Mouse (Mus musculus) neural tube, embryonic 12.5 days (tissue): ENCODE results near the gene Sdad1. TPM values are rescaled to one million over a fixed set of nuclear protein-coding genes. Genes with fewer than 3 reads are reported as not detected.

Experiments
- polyA plus RNA-seq: library from polyadenylated mRNA; unstranded; fragments of >200 nt; fragmentation: Nextera tagmentation; extraction: Ambion mirVana; gene quantifications from 2 replicates; pipeline ENCODE4 v1.2.1, GENCODE M21; 2016

Sdad1 gene
- polyA plus RNA-seq, 1 experiment from 2014 or later = 33.6 TPM

Other genes starting within 250 kb of the Sdad1 start
- 327 and 357 TPM in 2 replicates for gene G3bp2, start 226.8 kb downstream of the Sdad1 start, polyA plus RNA-seq
- gene Uso1, start 172.5 kb downstream of the Sdad1 start, polyA plus RNA-seq = 52.3 and 53.1 TPM in 2 replicates
- not detected in 2 replicates for gene U90926, start 95.1 kb downstream of the Sdad1 start, polyA plus RNA-seq
- gene Ppef2, start 54.2 kb downstream of the Sdad1 start, polyA plus RNA-seq = 0.20 TPM in 1 of 2 replicates, not detected in the other
- 7.2 and 8.5 TPM in 2 replicates for gene Naaa, start 32.3 kb downstream of the Sdad1 start, polyA plus RNA-seq
- not detected in 2 replicates for gene Cxcl9, start 17.6 kb upstream of the Sdad1 start, polyA plus RNA-seq
- gene Art3, start 21.3 kb upstream of the Sdad1 start, polyA plus RNA-seq = 9.0 and 9.7 TPM in 2 replicates
- gene Cxcl10, start 38.4 kb upstream of the Sdad1 start, polyA plus RNA-seq = 0.49 TPM in 1 of 2 replicates, not detected in the other
- gene Nup54, start 124.7 kb upstream of the Sdad1 start, polyA plus RNA-seq = 50.4 and 53.6 TPM in 2 replicates
- gene Scarb2, start 196.4 kb upstream of the Sdad1 start, polyA plus RNA-seq = 16.1 and 17.8 TPM in 2 replicates
- not detected in 2 replicates for gene Fam47e, start 244.6 kb upstream of the Sdad1 start, polyA plus RNA-seq